Mouse (Mus musculus) mesoderm, embryonic 11.5 days (tissue): Measurements from ENCODE around the gene Abcc5.
"Not testable (repeated sequence)": the region's sequence is repeated elsewhere in the genome, so short reads cannot be mapped to it uniquely, and the experiment has no call there.

Experiments
- DNase-seq: peaks from one replicate; pipeline ENCODE4 v3.0.0-alpha.2; 2012; ENCODE audit warnings: low read depth, low spot score

Abcc5 gene

DNA sequence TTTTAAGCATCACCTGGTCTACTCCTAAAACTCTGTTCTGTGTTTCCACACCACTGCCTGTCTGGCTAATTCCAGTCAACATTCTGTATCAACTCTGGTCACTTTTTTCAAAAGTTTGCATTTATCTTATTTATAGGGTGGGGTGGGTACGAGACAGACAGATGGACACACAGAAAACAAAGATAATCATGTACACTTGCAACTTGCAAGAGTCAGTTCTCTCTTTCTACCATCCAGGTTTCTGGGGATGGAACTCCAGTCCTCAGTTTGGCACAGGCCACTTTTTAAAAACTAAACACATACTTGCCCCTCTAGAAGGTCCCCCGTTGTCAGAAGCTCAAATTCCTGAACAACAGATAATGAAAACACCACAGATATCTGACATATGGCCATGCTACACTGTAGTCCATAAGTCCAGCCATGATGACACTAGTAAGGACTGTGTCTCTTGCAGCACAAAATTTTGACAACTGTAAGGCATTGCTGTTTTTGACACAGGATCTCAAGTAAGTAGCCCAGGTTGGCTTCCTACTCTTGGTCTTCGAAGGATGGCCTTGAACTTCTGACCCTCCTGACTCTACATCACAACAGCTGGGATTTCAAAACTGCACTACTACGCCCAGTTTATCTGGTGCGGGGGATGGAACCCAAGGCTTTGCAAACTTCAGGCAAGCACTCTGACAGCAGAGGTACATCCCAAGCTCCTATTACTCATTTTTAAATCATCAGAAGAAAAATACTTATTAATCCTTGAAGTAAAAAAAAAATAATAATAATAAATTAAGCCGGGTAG is 3.1 kb downstream of the Abcc5 start:
- DNase-seq: no peak

DNA sequence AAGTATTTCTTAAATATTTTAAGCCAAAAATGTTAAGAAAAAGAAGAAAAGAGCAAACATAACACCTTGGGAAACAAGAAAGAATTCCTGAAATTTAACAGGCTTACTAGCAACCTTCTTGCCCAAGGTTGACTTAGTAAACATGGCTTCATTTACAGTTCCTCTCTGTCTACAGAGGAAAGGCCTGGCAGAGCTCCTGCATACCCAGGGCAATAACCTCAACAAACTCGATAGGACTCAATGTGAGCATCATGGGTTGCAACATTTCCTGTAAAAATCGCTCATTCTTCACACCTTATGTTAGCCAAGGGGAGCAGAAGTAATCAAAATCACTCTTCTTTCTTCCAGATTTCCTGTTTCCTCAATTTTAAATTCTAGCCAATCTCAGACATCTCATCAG is 8.1 kb downstream of the Abcc5 start:
- DNase-seq: no peak

DNA sequence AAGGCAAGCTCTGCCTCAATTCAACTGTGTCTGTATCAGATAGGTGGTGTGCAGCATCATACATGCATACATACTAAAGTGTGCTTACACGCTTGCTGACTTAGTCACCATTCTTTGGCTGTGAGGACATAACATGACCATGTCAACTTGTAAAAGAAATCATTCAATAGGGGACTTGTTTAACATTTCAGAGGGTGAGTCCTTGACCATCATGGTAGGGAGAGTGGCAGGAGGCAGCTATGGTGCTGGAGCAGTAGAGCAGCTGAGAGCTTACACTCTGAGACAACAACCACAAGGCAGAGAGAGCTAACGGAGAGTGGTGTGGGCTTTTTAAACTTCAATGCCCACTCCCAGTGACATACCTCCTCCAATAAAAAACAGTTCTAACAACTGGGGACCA is 9.9 kb downstream of the Abcc5 start:
- DNase-seq: no peak

DNA sequence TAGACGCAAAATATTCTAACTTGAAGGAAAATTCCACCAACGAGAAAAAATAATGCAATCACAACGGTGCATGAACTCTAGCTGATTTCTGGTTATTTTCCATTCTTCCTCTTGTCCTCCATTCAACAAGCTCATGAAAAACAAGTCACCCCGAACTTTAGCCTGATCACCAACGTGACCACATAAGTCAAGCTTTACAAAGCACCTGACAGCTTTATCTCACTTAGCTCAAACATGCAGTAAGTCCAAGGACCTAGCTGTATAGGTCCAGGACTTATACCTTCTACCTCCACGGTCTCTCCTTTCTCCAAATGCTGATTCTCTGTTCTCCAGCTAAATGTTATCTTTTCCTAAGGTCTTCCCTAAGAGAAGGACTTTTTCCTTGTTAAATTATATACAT is 10.4 kb downstream of the Abcc5 start:
- no peak for DNase-seq

DNA sequence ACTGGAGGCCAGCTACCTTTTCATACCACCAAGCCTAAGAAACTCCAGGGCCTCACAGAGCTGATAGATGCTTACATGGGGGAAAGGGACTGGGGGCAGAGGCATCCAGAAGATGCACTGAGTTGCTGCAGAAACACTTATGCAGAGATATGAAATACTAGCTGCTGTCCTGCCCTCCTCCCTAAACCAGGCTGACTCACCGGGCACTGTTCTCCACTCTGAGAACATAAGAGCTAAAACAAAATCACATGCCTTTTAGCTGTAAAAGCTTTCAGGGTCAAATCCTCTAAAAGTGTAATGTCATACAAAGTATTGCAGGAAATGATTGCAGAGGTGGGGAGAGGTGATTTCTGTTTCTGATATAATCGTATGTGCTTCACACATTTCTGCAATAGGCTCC is 11.0 kb downstream of the Abcc5 start:
- DNase-seq: no peak

DNA sequence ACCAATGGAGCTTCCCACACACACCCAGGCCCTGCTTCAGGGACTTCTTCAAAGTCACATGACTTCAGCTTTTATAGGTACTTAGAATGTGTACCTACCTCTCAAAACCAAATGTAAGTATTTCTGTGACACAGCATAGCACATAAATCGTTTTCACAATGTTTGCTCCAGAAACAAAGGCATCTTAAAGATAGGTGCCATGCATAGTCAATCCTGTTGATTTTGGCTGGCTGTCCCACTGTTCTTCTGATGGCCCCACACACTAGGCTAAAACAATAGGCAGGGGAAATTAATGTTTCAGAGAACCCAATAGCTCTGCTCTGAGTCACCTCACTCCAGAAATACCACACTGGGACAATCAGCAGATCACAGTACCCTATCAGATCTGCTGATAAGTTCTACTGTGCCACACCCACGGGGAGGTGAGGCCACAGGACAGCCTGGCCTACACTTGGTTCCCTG is 12.3 kb downstream of the Abcc5 start:
- no peak for DNase-seq

DNA sequence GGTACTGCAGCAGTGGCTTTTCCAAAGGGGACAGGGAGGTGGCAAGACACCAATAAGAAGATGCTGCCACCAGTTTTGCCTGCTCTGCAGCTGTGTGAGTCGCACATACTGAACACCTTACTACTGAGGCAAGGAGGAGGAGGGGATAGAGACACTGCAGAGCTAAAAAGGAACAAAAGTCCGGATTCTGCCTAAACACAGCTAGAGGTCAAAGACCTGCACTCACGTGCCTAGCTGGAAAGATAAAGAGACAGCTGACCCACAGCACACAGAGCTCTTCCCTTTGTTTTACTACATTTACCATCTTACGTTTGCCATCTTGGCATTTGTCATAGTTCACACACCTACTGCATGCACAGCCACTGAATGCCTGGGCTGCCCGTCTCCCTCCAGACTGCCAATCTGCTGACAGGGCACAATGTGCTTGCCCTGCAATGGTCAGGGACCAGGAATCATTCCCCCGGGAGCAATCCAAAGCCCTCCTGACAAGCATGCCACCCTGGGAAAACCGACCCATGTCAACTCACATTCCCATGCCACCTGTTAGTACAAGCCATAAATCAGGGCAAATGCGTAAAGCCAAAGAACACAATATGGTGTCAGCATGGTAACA is 14.1 kb downstream of the Abcc5 start:
- no peak for DNase-seq

DNA sequence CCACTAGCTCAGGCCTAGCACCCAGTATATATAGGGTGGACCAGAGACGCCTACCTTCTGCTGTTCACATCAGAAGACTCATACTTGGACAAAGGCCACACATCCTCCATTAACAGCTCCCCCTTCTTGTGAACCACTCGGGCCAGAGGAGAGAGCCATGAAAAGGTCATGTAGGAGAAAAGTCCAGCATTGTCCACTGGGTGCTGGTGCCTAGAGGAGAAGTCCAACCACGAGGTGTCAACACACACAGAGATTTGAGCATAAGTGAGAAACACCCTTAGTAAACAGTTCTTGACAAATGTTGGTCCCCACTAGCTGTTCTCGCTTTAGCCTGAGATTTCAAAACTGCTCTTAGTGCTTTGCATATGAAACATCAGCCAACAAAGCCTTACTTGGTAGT is 20.9 kb downstream of the Abcc5 start:
- DNase-seq: no peak

DNA sequence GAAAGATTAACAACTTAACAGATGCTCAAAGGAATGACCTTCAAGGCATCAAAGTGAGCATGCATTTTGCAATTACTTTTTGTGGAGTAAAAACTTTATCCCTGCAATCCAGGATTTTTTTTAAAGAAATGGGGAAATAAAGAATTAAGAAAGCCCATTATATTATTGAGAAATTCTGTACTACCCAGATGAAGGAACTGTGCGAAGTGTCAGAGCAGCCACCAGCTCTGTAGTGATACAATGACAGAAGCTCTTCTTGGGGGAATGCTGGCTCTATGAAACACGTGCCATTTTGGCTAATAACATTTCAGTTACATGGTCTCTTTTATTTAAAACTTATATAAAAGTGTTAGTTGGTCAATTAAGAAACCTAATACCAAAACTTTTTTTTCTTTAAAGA is 22.9 kb downstream of the Abcc5 start:
- no peak for DNase-seq

DNA sequence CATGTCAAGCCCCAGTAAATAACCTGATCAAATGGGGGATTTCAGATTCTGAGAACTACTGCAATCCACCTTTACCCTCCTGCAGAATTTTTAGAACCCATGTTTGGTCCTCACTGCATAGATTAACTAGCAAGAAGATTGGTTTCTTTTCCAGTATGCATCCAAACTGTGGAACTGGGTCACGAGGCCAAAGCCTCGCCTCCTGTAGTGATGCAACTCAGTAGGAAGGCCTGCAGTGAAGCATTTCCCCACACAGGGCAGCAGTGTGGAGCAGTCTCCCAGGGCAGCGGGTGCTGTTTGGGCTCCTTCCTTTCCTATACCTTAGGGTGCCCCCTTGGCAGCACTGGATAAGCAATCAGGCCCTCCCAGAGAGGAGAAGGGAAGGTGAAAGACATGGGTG is 24.6 kb downstream of the Abcc5 start:
- no peak for DNase-seq

DNA sequence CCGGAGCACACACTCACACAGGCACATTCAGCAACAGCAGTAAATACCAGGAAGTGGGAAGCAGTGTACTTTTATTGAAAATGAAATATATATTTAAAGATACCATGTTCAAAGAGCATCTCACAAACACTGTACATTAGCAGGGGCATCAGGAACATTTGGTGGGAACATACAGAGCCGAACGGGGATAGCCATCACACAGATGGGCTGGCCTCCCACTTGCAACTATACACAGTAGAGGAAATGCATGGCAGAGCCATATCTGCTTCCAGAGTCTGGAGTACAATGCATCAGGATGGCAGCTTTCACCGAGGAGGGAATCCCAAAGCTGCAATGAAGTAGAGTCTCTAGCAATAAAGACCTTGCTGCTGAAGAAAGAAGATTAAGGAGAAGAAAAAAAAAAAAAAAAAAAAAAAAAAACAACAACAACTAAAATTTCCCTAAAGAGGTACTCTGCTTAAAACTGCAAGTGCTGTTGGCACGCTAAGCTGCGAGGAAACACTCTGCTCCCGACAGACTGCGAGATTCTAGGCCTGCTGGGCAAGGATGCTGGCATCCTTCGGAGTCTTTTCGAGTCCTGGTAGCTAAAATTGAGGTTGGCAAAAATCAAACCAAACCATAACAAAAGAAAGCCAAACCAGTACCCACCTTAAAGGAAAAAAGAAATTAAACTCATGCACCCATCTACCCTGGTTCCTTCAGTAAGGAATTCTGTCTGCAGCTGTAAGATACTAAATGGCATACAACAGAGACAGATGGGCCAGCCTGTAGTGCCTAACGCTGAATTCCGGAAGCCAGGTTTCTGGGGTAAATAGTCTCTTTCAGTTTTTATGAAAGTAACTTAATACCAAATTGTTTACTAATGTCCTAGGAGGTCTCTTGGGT is 25.2 kb downstream of the Abcc5 start:
- no peak for DNase-seq

DNA sequence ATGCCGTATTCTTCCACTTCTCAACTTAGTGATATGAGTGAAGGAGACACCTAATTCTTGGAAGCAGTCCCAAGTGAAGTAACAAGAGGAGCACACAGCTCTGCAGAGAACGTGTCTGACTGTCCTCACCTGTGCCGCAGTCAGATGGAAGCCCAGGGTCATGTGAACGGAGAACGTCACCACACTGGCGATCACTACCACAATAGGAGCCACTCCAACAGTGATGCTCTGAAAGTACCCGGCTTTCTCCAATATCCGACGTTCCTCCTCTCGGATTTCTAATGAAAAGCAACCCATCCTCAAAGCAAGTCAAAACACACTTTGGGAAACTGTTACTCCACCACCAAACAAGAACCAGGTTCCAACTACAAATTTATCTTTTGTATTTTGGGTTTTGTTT is 29.3 kb downstream of the Abcc5 start:
- no peak for DNase-seq

DNA sequence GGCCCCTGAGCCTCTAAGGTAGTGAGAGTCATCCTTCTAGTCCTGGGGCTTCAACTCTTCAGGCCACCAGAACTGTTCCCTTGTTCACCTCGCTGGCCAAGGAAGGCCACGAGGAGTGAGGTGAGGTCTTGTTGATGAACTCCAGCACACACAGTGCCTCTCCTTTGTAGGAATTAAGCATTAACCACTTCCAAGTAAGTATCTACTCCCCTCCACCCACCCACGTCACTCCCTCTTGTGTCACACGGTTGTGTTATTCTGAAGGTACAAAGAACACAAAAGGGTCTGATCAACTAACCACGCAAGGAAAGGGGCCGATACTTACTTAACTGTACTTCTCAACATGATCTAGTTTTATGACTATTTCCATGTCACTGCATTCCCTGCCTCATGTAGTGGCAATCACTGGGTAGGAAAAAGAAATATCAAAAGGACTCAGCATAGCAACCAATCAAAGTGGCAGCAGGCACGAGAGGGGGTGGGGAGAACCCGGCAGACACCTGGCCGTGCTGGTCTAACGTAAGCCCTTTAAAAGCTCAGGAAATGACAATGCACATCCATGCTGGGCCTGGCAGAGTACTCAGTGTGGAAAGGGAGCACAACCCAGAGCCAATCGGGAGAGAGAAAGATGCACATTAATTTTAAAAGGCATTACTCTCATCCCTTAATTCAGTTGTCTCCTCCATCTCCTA is 30.8 kb downstream of the Abcc5 start:
- no peak for DNase-seq

DNA sequence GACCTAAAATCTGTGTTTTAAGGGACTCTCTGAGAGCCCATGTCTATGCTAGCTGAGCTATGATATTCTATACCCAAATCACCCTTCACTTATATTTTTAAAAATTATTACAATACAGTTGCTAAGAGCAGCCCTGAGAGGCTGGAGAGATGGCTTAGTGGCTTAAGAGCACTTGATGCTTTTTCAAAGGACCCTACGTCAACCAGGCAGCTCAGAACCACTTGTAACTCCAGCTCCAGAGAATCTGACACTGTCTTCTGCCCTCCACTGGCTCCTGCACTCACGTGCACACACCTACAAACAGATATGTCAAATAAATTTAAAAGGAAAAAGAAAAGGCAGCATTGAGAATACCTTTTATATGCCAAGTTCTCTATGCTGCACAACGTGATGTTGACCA is 34.4 kb downstream of the Abcc5 start:
- DNase-seq: no peak

DNA sequence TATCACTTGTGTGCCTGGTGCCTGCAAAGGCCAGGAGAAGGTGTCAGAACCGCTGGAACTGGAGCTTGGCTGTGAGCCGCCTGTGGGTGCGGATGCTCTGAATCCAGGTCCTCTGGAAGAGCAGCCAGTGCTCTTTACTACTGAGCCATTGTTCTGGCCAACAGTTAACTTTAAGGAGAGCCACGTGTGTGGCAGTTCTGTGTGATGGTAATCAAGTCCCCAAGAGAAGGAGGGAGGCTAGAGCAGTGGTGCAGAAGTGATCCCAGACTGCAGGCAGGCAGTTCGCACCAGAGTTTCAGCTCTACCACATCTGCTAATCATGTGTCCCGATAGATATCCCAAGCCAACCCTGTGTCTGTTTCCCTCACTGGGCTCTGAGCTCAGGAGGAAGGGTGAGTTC is 36.0 kb downstream of the Abcc5 start:
- no peak for DNase-seq

DNA sequence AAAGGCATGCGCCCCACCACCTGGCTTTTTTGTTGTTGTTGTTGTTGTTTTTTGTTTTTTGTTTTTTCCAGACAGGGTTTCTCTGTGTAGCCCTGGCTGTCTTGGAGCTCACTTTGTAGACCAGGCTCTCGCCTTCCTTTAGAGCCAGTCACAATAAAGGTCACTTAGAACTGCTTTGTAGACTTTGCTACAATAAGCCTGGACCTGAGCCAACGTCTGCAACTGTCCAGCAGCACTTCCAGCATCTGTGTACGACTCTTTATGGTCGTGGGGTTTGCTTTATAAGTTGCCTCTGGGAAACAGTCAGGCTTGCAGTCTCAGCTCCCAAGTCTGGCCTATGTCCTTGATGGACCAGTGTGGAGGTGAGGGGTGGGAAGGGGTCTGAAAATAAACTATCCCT is 45.2 kb downstream of the Abcc5 start:
- no peak for DNase-seq

DNA sequence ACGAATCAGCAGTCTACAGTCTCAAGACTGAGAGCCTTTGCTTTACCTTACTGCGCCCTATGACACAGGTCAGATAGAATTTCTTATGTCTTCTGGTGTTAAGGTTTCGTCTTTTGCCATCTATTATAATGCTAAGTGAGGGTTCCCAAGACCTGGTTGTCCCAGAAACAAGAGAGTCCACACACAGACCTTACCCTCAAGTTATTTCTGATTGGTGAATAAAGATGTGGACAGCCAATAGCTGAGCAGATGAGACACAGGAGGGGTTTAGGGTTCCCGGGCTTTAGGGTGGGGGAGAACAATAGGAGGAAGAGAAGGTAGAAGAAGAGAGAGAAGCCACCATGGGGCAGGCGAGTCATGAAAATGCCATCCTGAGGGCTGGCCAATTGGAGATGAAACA is 50.9 kb downstream of the Abcc5 start:
- no peak for DNase-seq

DNA sequence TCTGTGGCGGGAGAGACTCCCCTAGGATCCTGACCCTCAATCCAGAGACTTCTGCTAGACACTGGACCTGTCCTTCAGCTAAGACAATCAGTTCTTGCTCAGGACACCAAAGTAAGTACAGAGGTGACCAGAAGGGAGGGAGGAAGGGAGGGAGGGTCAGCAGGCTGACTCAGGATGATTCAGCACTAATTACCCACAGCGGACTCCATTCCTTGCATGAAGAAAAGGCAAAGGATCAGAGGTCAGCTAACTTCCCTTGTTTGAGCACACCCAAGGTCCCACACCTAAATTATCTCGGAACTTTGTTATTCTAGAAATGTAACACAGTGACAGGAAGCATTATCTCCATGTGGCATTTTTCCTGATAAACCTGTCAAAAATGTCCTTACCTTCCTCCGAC is 54.5 kb downstream of the Abcc5 start:
- peak; percentile 6 for DNase-seq

DNA sequence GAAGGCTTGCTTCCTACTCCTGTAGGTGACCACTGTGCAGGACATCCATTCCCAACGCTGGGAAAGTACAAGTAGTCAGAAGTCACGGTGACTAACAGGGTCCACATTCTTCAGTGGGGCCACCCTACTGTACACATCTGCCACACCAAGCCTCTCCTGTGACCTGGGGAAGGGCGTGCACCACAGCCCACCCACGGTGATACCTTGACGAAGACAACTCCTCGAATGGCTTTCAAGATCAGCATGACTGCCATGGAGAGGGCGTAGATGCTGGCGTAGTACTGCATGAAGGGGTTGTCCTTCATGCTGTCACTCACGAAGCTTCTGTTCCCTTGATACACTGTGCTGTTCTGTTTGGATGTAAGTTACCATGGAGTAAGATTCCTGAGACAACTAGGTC is 58.0 kb downstream of the Abcc5 start:
- no peak for DNase-seq

DNA sequence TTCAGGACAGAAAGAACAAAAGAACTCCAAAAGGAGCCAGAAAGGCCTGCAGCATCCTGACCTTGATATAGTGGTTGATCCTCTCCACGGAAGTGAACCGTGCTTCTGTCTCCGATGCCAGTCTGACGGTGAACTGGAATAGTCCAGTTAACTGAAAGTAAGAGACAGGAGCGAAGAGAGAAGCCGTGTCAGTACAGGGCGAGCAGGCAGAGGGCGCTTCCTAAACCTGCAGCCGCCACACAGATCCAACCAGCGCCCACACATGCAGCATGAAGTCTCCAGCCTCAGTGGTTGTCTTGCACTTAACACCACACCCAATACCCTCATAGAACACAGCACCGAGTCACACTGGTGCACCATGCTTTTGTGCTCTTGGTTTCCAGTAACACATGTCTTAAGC is 64.1 kb downstream of the Abcc5 start:
- no peak for DNase-seq

DNA sequence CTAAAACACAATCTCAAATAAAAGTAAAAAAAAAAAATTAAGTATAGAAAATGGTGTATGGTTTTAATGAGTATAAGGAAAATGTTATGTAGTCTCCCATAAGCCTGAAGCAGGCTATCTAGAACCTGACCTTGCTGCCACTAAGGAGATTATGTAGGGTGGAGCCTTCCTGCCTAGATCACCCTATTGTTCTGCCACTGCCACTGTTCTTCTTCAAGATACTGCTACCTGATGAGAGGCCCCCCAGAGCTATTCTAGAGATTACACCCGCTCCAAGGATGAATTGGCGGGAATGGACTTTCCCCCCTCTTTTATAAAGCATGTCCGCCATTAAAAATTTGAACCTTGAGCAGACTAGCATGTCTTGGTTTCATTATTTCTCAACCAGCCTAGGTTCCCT is 64.7 kb downstream of the Abcc5 start:
- DNase-seq: not testable (repeated sequence)
